Mouse (Mus musculus) midbrain, embryonic 13.5 days (tissue): ENCODE data around the gene Foxl2. TPM values are rescaled to one million over a fixed set of nuclear protein-coding genes. Genes with fewer than 3 reads are reported as not detected.

Experiments
- ATAC-seq: fragments of 200-750 bp; cut with Nextera tagmentation; 2 replicates; pipeline ENCODE4 v1.8.0; 2017; ENCODE audit warnings: mild to moderate bottlenecking, moderate TSS enrichment, moderate library complexity
- H3K27ac ChIP-seq: fragments of 300-500 bp; sonication (generic); 2 replicates; pipeline ENCODE4 v1.5.1; 2015; ENCODE audit warnings: inconsistent platforms, mild to moderate bottlenecking, moderate library complexity
- H3K27me3 ChIP-seq: fragments of 300-500 bp; sonication (generic); 2 replicates; pipeline ENCODE4 v1.6.1; 2015; ENCODE audit warnings: mild to moderate bottlenecking, inconsistent platforms
- H3K36me3 ChIP-seq: fragments of 300-500 bp; sonication (generic); 2 replicates; pipeline ENCODE4 v1.6.1; 2015; ENCODE audit warnings: mild to moderate bottlenecking, inconsistent platforms
- H3K4me1 ChIP-seq: fragments of 300-500 bp; sonication (generic); replicated peaks from 2 replicates; pipeline ENCODE4 v1.6.1; 2015; ENCODE audit warnings: inconsistent platforms
- H3K4me2 ChIP-seq: fragments of 300-500 bp; sonication (generic); replicated peaks from 2 replicates; pipeline ENCODE4 v1.6.1; 2015; ENCODE audit warnings: moderate library complexity, mild to moderate bottlenecking, inconsistent platforms
- H3K4me3 ChIP-seq: fragments of 300-500 bp; sonication (generic); replicated peaks from 2 replicates; pipeline ENCODE4 v1.5.1; 2015; ENCODE audit warnings: mild to moderate bottlenecking, inconsistent platforms
- H3K9ac ChIP-seq: fragments of 300-500 bp; sonication (generic); replicated peaks from 2 replicates; pipeline ENCODE4 v1.6.1; 2015; ENCODE audit warnings: mild to moderate bottlenecking, inconsistent platforms
- H3K9me3 ChIP-seq: fragments of 300-500 bp; sonication (generic); 2 replicates; pipeline ENCODE4 v1.6.1; 2016; ENCODE audit warnings: mild to moderate bottlenecking, inconsistent platforms
- WGBS: fragments of 180-500 bp; shearing (Covaris S2); methylation state at CpG from one replicate; pipeline ENCODE4 v1.1.7; 2015; 5-methylcytosine and 5-hydroxymethylcytosine counted together
- polyA plus RNA-seq: library from polyadenylated mRNA; unstranded; fragments of >200 nt; fragmentation: Nextera tagmentation; extraction: Ambion mirVana; gene quantifications from 2 replicates; pipeline ENCODE4 v1.2.1, GENCODE M21; 2015

Gene Foxl2
- polyA plus RNA-seq: 0.54 and 0.75 TPM in 2 replicates

- 1% methylated on average over 56 of the region's 58 CpGs for WGBS
- Histone ChIP-seq H3K4me3 (peak within 1 kb of the TSS; percentile 42), H3K4me1 (peaks cover 35% of the 10 kb centered on the region), H3K36me3 (no peaks in the 10 kb centered on the region), H3K9me3 (no peaks in the 10 kb centered on the region), H3K27me3 (peaks cover 95% of the 10 kb centered on the region), H3K9ac (peak within 1 kb of the TSS; percentile 51; the same call in 1 of the 2 replicates), H3K4me2 (peak within 1 kb of the TSS; percentile 68), H3K27ac (peak within 1 kb of the TSS; percentile 15; the same call in 1 of the 2 replicates)
- peak; percentile 35 for ATAC-seq
Measured at GRCm38 (mm10) chr9:98955103-98955715, at the start of gene Foxl2. TSS of gene Foxl2 (plus strand) at chr9:98955288.

- H3K4me1 ChIP-seq: peaks cover 8% of the 10 kb centered on the region; the same call in 1 of the 2 replicates
- H3K4me2 ChIP-seq: no peak overlapping the region
- H3K9ac ChIP-seq: no peak overlapping the region
- no peak overlapping the region for H3K27ac ChIP-seq
- no peak for ATAC-seq
- no peaks in the 10 kb centered on the region for H3K27me3 ChIP-seq
- no peaks in the 10 kb centered on the region for H3K36me3 ChIP-seq
- no peaks in the 10 kb centered on the region for H3K9me3 ChIP-seq
- 92% methylated on average over 5 of the region's 5 CpGs for WGBS
- H3K4me3 ChIP-seq: no peak overlapping the region
Measured at GRCm38 (mm10) chr9:98920629-98921523, 34.2 kb upstream of the Foxl2 start.

GRCm38 (mm10) chr9:98923119-98923518 is 32.0 kb upstream of the Foxl2 start:
- no peak overlapping the region for H3K9ac ChIP-seq
- no peaks in the 10 kb centered on the region; the same call in 1 of the 2 replicates for H3K27me3 ChIP-seq
- H3K4me2 ChIP-seq: no peak overlapping the region
- no peaks in the 10 kb centered on the region for H3K9me3 ChIP-seq
- 12% methylated on average over 6 of the region's 6 CpGs for WGBS
- ATAC-seq: no peak
- H3K4me1 ChIP-seq: peaks cover 8% of the 10 kb centered on the region; the same call in 1 of the 2 replicates
- H3K27ac ChIP-seq: no peak overlapping the region
- no peak overlapping the region for H3K4me3 ChIP-seq
- H3K36me3 ChIP-seq: no peaks in the 10 kb centered on the region

- 62% methylated on average over 6 of the region's 6 CpGs for WGBS
- H3K27ac ChIP-seq: no peak overlapping the region
- no peak overlapping the region for H3K9ac ChIP-seq
- H3K9me3 ChIP-seq: no peaks in the 10 kb centered on the region
- H3K36me3 ChIP-seq: no peaks in the 10 kb centered on the region
- no peak for ATAC-seq
- no peak overlapping the region for H3K4me3 ChIP-seq
- H3K4me1 ChIP-seq: peaks cover 8% of the 10 kb centered on the region; the same call in 1 of the 2 replicates
- no peaks in the 10 kb centered on the region; the same call in 1 of the 2 replicates for H3K27me3 ChIP-seq
- no peak overlapping the region for H3K4me2 ChIP-seq
Measured at GRCm38 (mm10) chr9:98924183-98924582, 30.9 kb upstream of the Foxl2 start.

- Histone ChIP-seq H3K27me3 (peaks cover 15% of the 10 kb centered on the region), H3K36me3 (no peaks in the 10 kb centered on the region), H3K4me3 (no peak overlapping the region), H3K9me3 (no peaks in the 10 kb centered on the region), H3K27ac (no peak overlapping the region), H3K4me2 (no peak overlapping the region), H3K9ac (no peak overlapping the region), H3K4me1 (peaks cover 11% of the 10 kb centered on the region)
- 89% methylated on average over 2 of the region's 2 CpGs for whole genome bisulfite sequencing
- no peak for ATAC-seq
Measured at GRCm38 (mm10) chr9:98929496-98929895, 25.6 kb upstream of the Foxl2 start.

GRCm38 (mm10) chr9:98932931-98933330 is 22.2 kb upstream of the Foxl2 start:
- Histone ChIP-seq H3K9ac (no peak overlapping the region), H3K27me3 (peaks cover 48% of the 10 kb centered on the region), H3K4me1 (peaks cover 16% of the 10 kb centered on the region), H3K36me3 (no peaks in the 10 kb centered on the region), H3K9me3 (no peaks in the 10 kb centered on the region), H3K4me3 (no peak overlapping the region), H3K4me2 (no peak overlapping the region), H3K27ac (no peak overlapping the region)
- no peak for ATAC-seq
- 5% methylated on average over 6 of the region's 6 CpGs for WGBS

- no peak overlapping the region for H3K27ac ChIP-seq
- peaks cover 16% of the 10 kb centered on the region for H3K4me1 ChIP-seq
- H3K27me3 ChIP-seq: peaks cover 49% of the 10 kb centered on the region
- H3K4me2 ChIP-seq: no peak overlapping the region
- WGBS: 12% methylated on average over 16 of the region's 16 CpGs
- ATAC-seq: peak; percentile 37; the same call in 1 of the 2 replicates
- H3K36me3 ChIP-seq: no peaks in the 10 kb centered on the region
- H3K4me3 ChIP-seq: no peak overlapping the region
- no peak overlapping the region for H3K9ac ChIP-seq
- H3K9me3 ChIP-seq: no peaks in the 10 kb centered on the region
Measured at GRCm38 (mm10) chr9:98935190-98935909, 19.7 kb upstream of the Foxl2 start.

GRCm38 (mm10) chr9:98939290-98939689 is 15.8 kb upstream of the Foxl2 start:
- whole genome bisulfite sequencing: 30% methylated on average over 2 of the region's 2 CpGs
- Histone ChIP-seq H3K4me1 (peaks cover 4% of the 10 kb centered on the region; the same call in 1 of the 2 replicates), H3K4me3 (no peak overlapping the region), H3K9me3 (no peaks in the 10 kb centered on the region), H3K9ac (no peak overlapping the region), H3K4me2 (no peak overlapping the region), H3K27ac (no peak overlapping the region), H3K36me3 (no peaks in the 10 kb centered on the region), H3K27me3 (peaks cover 44% of the 10 kb centered on the region)
- ATAC-seq: no peak

- H3K36me3 ChIP-seq: no peaks in the 10 kb centered on the region
- peak overlapping the region; percentile 20 for H3K4me3 ChIP-seq
- peak; percentile 38; the same call in 1 of the 2 replicates for ATAC-seq
- peaks cover 93% of the 10 kb centered on the region for H3K27me3 ChIP-seq
- H3K4me2 ChIP-seq: peak overlapping the region; percentile 38
- 0 out of 2 replicates have a peak overlapping the region, but pooled peaks have one; percentile 23 for H3K9ac ChIP-seq
- no peak overlapping the region for H3K27ac ChIP-seq
- WGBS: under 1% methylated on average over 40 of the region's 40 CpGs
- H3K4me1 ChIP-seq: peaks cover 35% of the 10 kb centered on the region
- no peaks in the 10 kb centered on the region for H3K9me3 ChIP-seq
Measured at GRCm38 (mm10) chr9:98952171-98953050, 2.7 kb upstream of the Foxl2 start.

- H3K27me3 ChIP-seq: peaks cover 92% of the 10 kb centered on the region
- H3K4me2 ChIP-seq: no peak overlapping the region
- no peaks in the 10 kb centered on the region for H3K9me3 ChIP-seq
- no peak overlapping the region for H3K9ac ChIP-seq
- no peak overlapping the region for H3K27ac ChIP-seq
- H3K36me3 ChIP-seq: no peaks in the 10 kb centered on the region
- H3K4me3 ChIP-seq: no peak overlapping the region
- WGBS: 3% methylated on average over 4 of the region's 4 CpGs
- H3K4me1 ChIP-seq: peaks cover 35% of the 10 kb centered on the region
- ATAC-seq: no peak
Measured at GRCm38 (mm10) chr9:98953291-98953690, 1.8 kb upstream of the Foxl2 start.

GRCm38 (mm10) chr9:98953830-98954229 is 1.3 kb upstream of the Foxl2 start:
- 2% methylated on average over 9 of the region's 9 CpGs for WGBS

More at GRCm38 (mm10) chr9:98953830-98954229, 1.3 kb upstream of the Foxl2 start:
- H3K27ac ChIP-seq: no peak overlapping the region
- no peaks in the 10 kb centered on the region for H3K9me3 ChIP-seq
- peaks cover 91% of the 10 kb centered on the region for H3K27me3 ChIP-seq
- no peak overlapping the region for H3K4me3 ChIP-seq
- H3K4me1 ChIP-seq: peaks cover 35% of the 10 kb centered on the region
- no peak for ATAC-seq
- no peak overlapping the region for H3K4me2 ChIP-seq
- H3K36me3 ChIP-seq: no peaks in the 10 kb centered on the region
- H3K9ac ChIP-seq: no peak overlapping the region
